ENCODE assay signal across 16 mouse cellular contexts in genomic region chr11:108427191-108427590, GRCm38 (mm10).
"Had no signal": no experiment of that assay in that cellular context is flagged by ENCODE, and none has a peak within 500 bp of the region (broad histone marks: within the 10 kb centered on the region; RNA-seq: fewer than 3 reads in every experiment).

No protein-coding gene starts in this region.

- ATAC-seq: liver, embryonic 12.5 days; midbrain, embryonic 13.5 days had no signal

- H3K9me3 ChIP-seq: limb, embryonic 13.5 days; liver, embryonic 12.5 days; megakaryocyte, embryonic 14.5 days; midbrain, embryonic 13.5 days; neural tube, embryonic 15.5 days had no signal

- H3K9ac ChIP-seq: limb, embryonic 13.5 days; liver, embryonic 12.5 days; lung, embryonic 14.5 days; midbrain, embryonic 13.5 days; neural tube, embryonic 15.5 days had no signal

- H3K4me2 ChIP-seq: limb, embryonic 13.5 days; liver, embryonic 12.5 days; lung, embryonic 14.5 days; neural tube, embryonic 15.5 days had no signal

- H3K27ac ChIP-seq: kidney, postnatal 0 days; layer of hippocampus, adult 2 months; limb, embryonic 13.5 days; liver, embryonic 12.5 days; midbrain, embryonic 13.5 days; neural tube, embryonic 15.5 days had no signal

- DNase-seq: kidney, adult 8-10 months; kidney, postnatal 4 days; lung, embryonic 14.5 days; lung, postnatal 10 days; lung, postnatal 4 days; right cerebral cortex, adult 18-20 months; right cerebral cortex, postnatal 25 days; thymus, postnatal 36 days had no signal

- H3K27me3 ChIP-seq: limb, embryonic 13.5 days; midbrain, embryonic 13.5 days had no signal

- H3K4me3 ChIP-seq: layer of hippocampus, adult 2 months; limb, embryonic 13.5 days; liver, embryonic 12.5 days; megakaryocyte, embryonic 14.5 days; midbrain, embryonic 13.5 days; myocyte; neural tube, embryonic 15.5 days had no signal

- H3K36me3 ChIP-seq: limb, embryonic 13.5 days; liver, embryonic 12.5 days; midbrain, embryonic 13.5 days; neural tube, embryonic 15.5 days had no signal
